Mouse (Mus musculus): ENCODE data around the gene Celsr1.

GRCm38 (mm10) chr15:85879498-85879895 lies 154.1 kb downstream of the Celsr1 start:
- no peak for TF ChIP-seq TCF12 (IDR thresholded peaks at IDR 0.05; ENCODE audit: insufficient read depth, poor library complexity, severe bottlenecking)
- TF ChIP-seq MYOD1 (IDR thresholded peaks at IDR 0.05; ENCODE audit: control insufficient read depth in 1 of 3, insufficient read length in 2 of 3, low read depth in 2 of 3) = no peak
- no peak for TF ChIP-seq USF1 (IDR thresholded peaks at IDR 0.05; ENCODE audit: low read depth)
- TF ChIP-seq POLR2A (IDR thresholded peaks at IDR 0.05; ENCODE audit: insufficient read length, low read depth) = no peak
- TF ChIP-seq MAX (IDR thresholded peaks at IDR 0.05; ENCODE audit: low read depth) = no peak

All from myocyte (in vitro differentiated cells).